Mouse (Mus musculus) kidney, postnatal 10 days (tissue): Measurements from ENCODE around the gene Itm2c.

Experiments used
- DNase-seq: peaks from one replicate; pipeline ENCODE4 v3.0.0; 2021; ENCODE audit warnings: mixed read lengths

Itm2c gene

GRCm38 (mm10) chr1:85900521-85901333, 6.6 kb downstream of the Itm2c start:
- DNase-seq: no peak

- peak; percentile 35 for DNase-seq
Observed at GRCm38 (mm10) chr1:85901516-85902107, 7.5 kb downstream of the Itm2c start.

- peak; percentile 73 for DNase-seq
Observed at GRCm38 (mm10) chr1:85902108-85902561, 8.1 kb downstream of the Itm2c start.

GRCm38 (mm10) chr1:85906892-85907291, 12.8 kb downstream of the Itm2c start:
- DNase-seq: no peak

GRCm38 (mm10) chr1:85908754-85909590, 14.9 kb downstream of the Itm2c start:
- DNase-seq: no peak

GRCm38 (mm10) chr1:85913078-85913755, 19.1 kb downstream of the Itm2c start:
- DNase-seq: no peak

- no peak for DNase-seq
Observed at GRCm38 (mm10) chr1:85915890-85916289, 21.8 kb downstream of the Itm2c start.

- DNase-seq: no peak
Observed at GRCm38 (mm10) chr1:85916830-85917450, 22.9 kb downstream of the Itm2c start.

- no peak for DNase-seq
Observed at GRCm38 (mm10) chr1:85919621-85920020, 25.5 kb downstream of the Itm2c start.

GRCm38 (mm10) chr1:85921725-85922124, 27.6 kb downstream of the Itm2c start:
- no peak for DNase-seq

GRCm38 (mm10) chr1:85922127-85922864, 28.2 kb downstream of the Itm2c start:
- no peak for DNase-seq

GRCm38 (mm10) chr1:85922865-85923211, 28.8 kb downstream of the Itm2c start:
- no peak for DNase-seq

- no peak for DNase-seq
Observed at GRCm38 (mm10) chr1:85925183-85925582, 31.1 kb downstream of the Itm2c start.

- DNase-seq: peak; percentile 33
Observed at GRCm38 (mm10) chr1:85928057-85928687, 34.1 kb downstream of the Itm2c start, which contains the start of gene 4933407L21Rik. Gene 4933407L21Rik (plus strand): TSS chr1:85928483.

GRCm38 (mm10) chr1:85928688-85929065, 34.6 kb downstream of the Itm2c start:
- DNase-seq: no peak

GRCm38 (mm10) chr1:85929406-85929805, 35.3 kb downstream of the Itm2c start:
- DNase-seq: no peak

GRCm38 (mm10) chr1:85931170-85931569, 37.1 kb downstream of the Itm2c start:
- no peak for DNase-seq

GRCm38 (mm10) chr1:85933226-85933625, 39.1 kb downstream of the Itm2c start:
- no peak for DNase-seq

- peak; percentile 24 for DNase-seq
Observed at GRCm38 (mm10) chr1:85933631-85934465, 39.8 kb downstream of the Itm2c start.

GRCm38 (mm10) chr1:85934560-85934959, 40.5 kb downstream of the Itm2c start:
- DNase-seq: no peak
